Mouse (Mus musculus): Measurements from ENCODE around the gene Taar5.

DNA sequence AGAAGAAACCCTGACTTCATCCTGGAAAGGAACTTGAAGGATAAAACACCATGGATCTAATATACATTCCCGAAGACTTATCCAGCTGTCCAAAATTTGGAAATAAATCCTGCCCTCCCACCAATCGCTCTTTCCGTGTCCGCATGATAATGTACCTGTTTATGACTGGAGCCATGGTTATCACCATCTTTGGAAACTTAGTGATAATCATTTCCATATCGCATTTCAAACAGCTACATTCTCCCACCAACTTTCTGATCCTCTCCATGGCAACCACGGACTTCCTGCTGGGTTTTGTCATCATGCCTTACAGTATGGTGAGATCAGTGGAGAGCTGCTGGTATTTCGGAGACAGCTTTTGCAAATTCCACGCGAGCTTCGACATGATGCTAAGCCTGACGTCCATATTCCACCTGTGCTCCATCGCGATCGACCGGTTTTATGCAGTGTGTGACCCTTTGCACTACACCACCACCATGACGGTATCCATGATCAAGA is 20.9 kb upstream of the Taar5 start, which contains the start of gene Taar3:
- TF ChIP-seq CTCF (IDR thresholded peaks at IDR 0.05) (no peak), EP300 (IDR thresholded peaks at IDR 0.05) (no peak)

Measured in lung, postnatal 0 days (tissue).